Mouse (Mus musculus) macrophage (primary cell): ENCODE measurements around the gene Tceanc2. TPM values are rescaled to one million over a fixed set of nuclear protein-coding genes. Genes with fewer than 3 reads are reported as not detected.

Experiments
- H3K27ac ChIP-seq: fragments of 350-480 bp; formaldehyde crosslinking; 2 replicates; pipeline ENCODE4 v1.9.0; 2021
- H3K36me3 ChIP-seq: fragments of 350-480 bp; formaldehyde crosslinking; 2 replicates; pipeline ENCODE4 v1.9.0; 2021; ENCODE audit errors: inconsistent target
- H3K4me3 ChIP-seq: fragments of 350-480 bp; formaldehyde crosslinking; 2 replicates; pipeline ENCODE4 v1.9.0; 2021; ENCODE audit errors: inconsistent target
- H3K79me2 ChIP-seq: fragments of 350-480 bp; formaldehyde crosslinking; 2 replicates; pipeline ENCODE4 v1.9.0; 2021; ENCODE audit errors: inconsistent target
- WGBS: methylation state at CpG from one replicate; pipeline ENCODE4 v1.1.7; 2026; ENCODE audit warnings: inconsistent platforms; ENCODE audit not compliant: missing documents; 5-methylcytosine and 5-hydroxymethylcytosine counted together
- polyA plus RNA-seq: library from polyadenylated mRNA; stranded (reverse); fragments of 250-400 nt; gene quantifications from 3 replicates; pipeline ENCODE4 v1.2.4, GENCODE M21; 2018; ENCODE audit warnings: inconsistent platforms

Gene Tceanc2
- polyA plus RNA-seq, 1 experiment from 2014 or later, result 65.4 TPM

- no peak overlapping the region for H3K4me3 ChIP-seq
- no peak overlapping the region for H3K27ac ChIP-seq
- peaks cover 24% of the 10 kb centered on the region; the same call in 1 of the 2 replicates for H3K79me2 ChIP-seq
- WGBS, result 90% methylated on average over 8 of the region's 8 CpGs
- H3K36me3 ChIP-seq, result peaks cover 80% of the 10 kb centered on the region
Observed at GRCm38 (mm10) chr4:107160181-107160580, 18.7 kb downstream of the Tceanc2 start.

GRCm38 (mm10) chr4:107159166-107159773 is 19.6 kb downstream of the Tceanc2 start:
- H3K4me3 ChIP-seq, result no peak overlapping the region
- no peak overlapping the region for H3K27ac ChIP-seq
- WGBS, result 93% methylated on average over 11 of the region's 11 CpGs
- H3K36me3 ChIP-seq, result peaks cover 80% of the 10 kb centered on the region
- peaks cover 24% of the 10 kb centered on the region; the same call in 1 of the 2 replicates for H3K79me2 ChIP-seq

GRCm38 (mm10) chr4:107156983-107157401 is 21.9 kb downstream of the Tceanc2 start:
- WGBS, result 97% methylated on average over 4 of the region's 4 CpGs
- H3K27ac ChIP-seq, result no peak overlapping the region
- H3K4me3 ChIP-seq, result no peak overlapping the region
- H3K79me2 ChIP-seq, result peaks cover 20% of the 10 kb centered on the region; the same call in 1 of the 2 replicates
- H3K36me3 ChIP-seq, result peaks cover 77% of the 10 kb centered on the region

- H3K4me3 ChIP-seq, result no peak overlapping the region
- no peak overlapping the region for H3K27ac ChIP-seq
- no peaks in the 10 kb centered on the region; the same call in 1 of the 2 replicates for H3K79me2 ChIP-seq
- 91% methylated on average over 8 of the region's 8 CpGs for WGBS
- peaks cover 50% of the 10 kb centered on the region for H3K36me3 ChIP-seq
Observed at GRCm38 (mm10) chr4:107152571-107152970, 26.3 kb downstream of the Tceanc2 start.

GRCm38 (mm10) chr4:107150991-107151390 is 27.9 kb downstream of the Tceanc2 start:
- no peak overlapping the region for H3K4me3 ChIP-seq
- H3K36me3 ChIP-seq, result peaks cover 54% of the 10 kb centered on the region
- whole genome bisulfite sequencing, result 95% methylated on average over 6 of the region's 6 CpGs
- no peaks in the 10 kb centered on the region; the same call in 1 of the 2 replicates for H3K79me2 ChIP-seq
- H3K27ac ChIP-seq, result no peak overlapping the region

- 82% methylated on average over 8 of the region's 8 CpGs for WGBS
- H3K36me3 ChIP-seq, result peaks cover 71% of the 10 kb centered on the region
Observed at GRCm38 (mm10) chr4:107143511-107143910, 35.4 kb downstream of the Tceanc2 start.

GRCm38 (mm10) chr4:107139836-107140631 is 38.9 kb downstream of the Tceanc2 start:
- 50% methylated on average over 13 of the region's 13 CpGs for WGBS
- Histone ChIP-seq H3K79me2 (no peaks in the 10 kb centered on the region), H3K36me3 (peaks cover 42% of the 10 kb centered on the region), H3K4me3 (no peak overlapping the region), H3K27ac (no peak overlapping the region)

More at GRCm38 (mm10) chr4:107143511-107143910, 35.4 kb downstream of the Tceanc2 start:
- Histone ChIP-seq H3K79me2 (no peaks in the 10 kb centered on the region), H3K4me3 (no peak overlapping the region), H3K27ac (no peak overlapping the region)

- H3K4me3 ChIP-seq, result no peak overlapping the region
- H3K36me3 ChIP-seq, result peaks cover 34% of the 10 kb centered on the region
- WGBS, result 88% methylated on average over 37 of the region's 37 CpGs
- H3K79me2 ChIP-seq, result no peaks in the 10 kb centered on the region
- H3K27ac ChIP-seq, result no peak overlapping the region
Observed at GRCm38 (mm10) chr4:107138948-107139835, 39.7 kb downstream of the Tceanc2 start.

- H3K36me3 ChIP-seq, result peaks cover 16% of the 10 kb centered on the region
- no peak overlapping the region for H3K4me3 ChIP-seq
- no peaks in the 10 kb centered on the region for H3K79me2 ChIP-seq
- no peak overlapping the region for H3K27ac ChIP-seq
- 96% methylated on average over 3 of the region's 3 CpGs for WGBS
Observed at GRCm38 (mm10) chr4:107136531-107136930, 42.4 kb downstream of the Tceanc2 start.

- no peaks in the 10 kb centered on the region for H3K79me2 ChIP-seq
- WGBS, result 69% methylated on average over 5 of the region's 5 CpGs
- H3K27ac ChIP-seq, result no peak overlapping the region
- peaks cover 16% of the 10 kb centered on the region for H3K36me3 ChIP-seq
- H3K4me3 ChIP-seq, result no peak overlapping the region
Observed at GRCm38 (mm10) chr4:107135663-107136062, 43.3 kb downstream of the Tceanc2 start.

- 100% methylated on average over 3 of the region's 3 CpGs for WGBS
- no peaks in the 10 kb centered on the region for H3K79me2 ChIP-seq
- H3K4me3 ChIP-seq, result no peak overlapping the region
- peaks cover 16% of the 10 kb centered on the region for H3K36me3 ChIP-seq
- H3K27ac ChIP-seq, result no peak overlapping the region
Observed at GRCm38 (mm10) chr4:107134891-107135290, 44.0 kb downstream of the Tceanc2 start.

GRCm38 (mm10) chr4:107130534-107130933 is 48.4 kb downstream of the Tceanc2 start:
- no peak overlapping the region for H3K4me3 ChIP-seq
- WGBS, result 43% methylated on average over 9 of the region's 9 CpGs
- no peak overlapping the region for H3K27ac ChIP-seq
- H3K79me2 ChIP-seq, result no peaks in the 10 kb centered on the region
- H3K36me3 ChIP-seq, result no peaks in the 10 kb centered on the region

- 93% methylated on average over 8 of the region's 8 CpGs for WGBS
- Histone ChIP-seq H3K27ac (no peak overlapping the region), H3K36me3 (no peaks in the 10 kb centered on the region), H3K4me3 (no peak overlapping the region), H3K79me2 (no peaks in the 10 kb centered on the region)
Observed at GRCm38 (mm10) chr4:107129373-107129772, 49.5 kb downstream of the Tceanc2 start.

- H3K79me2 ChIP-seq, result no peaks in the 10 kb centered on the region
- no peaks in the 10 kb centered on the region for H3K36me3 ChIP-seq
- 91% methylated on average over 13 of the region's 13 CpGs for WGBS
- no peak overlapping the region for H3K4me3 ChIP-seq
- no peak overlapping the region for H3K27ac ChIP-seq
Observed at GRCm38 (mm10) chr4:107127901-107128669, 50.8 kb downstream of the Tceanc2 start.
